Mouse (Mus musculus) ES-E14 (cell line): ENCODE results near the gene Plce1. TPM values are rescaled to one million over a fixed set of nuclear protein-coding genes. Genes with fewer than 3 reads are reported as not detected.

Source experiments
- DNase-seq: peaks from one replicate; pipeline ENCODE4 v3.0.0-alpha.2; 2013; ENCODE audit warnings: low read depth, low spot score
- H3K27ac ChIP-seq: 2 replicates; pipeline ENCODE4 v1.5.1; 2012; ENCODE audit warnings: low read depth, mild to moderate bottlenecking, low read length, moderate library complexity, mixed read lengths; ENCODE audit not compliant: poor library complexity, insufficient read depth, severe bottlenecking
- H3K36me3 ChIP-seq: 2 replicates; pipeline ENCODE4 v1.6.1; 2012; ENCODE audit warnings: mild to moderate bottlenecking, low read length, moderate library complexity, mixed read lengths; ENCODE audit not compliant: control insufficient read depth, poor library complexity, insufficient read depth, severe bottlenecking
- H3K4me1 ChIP-seq, 2 experiments: fragments of 150-350 bp in 1 of 2; sonication (generic) in 1 of 2; 2 replicates each; pipeline ENCODE4 v1.6.1; 2012; ENCODE audit warnings: low read length in 2 of 2, mild to moderate bottlenecking in 1 of 2, mixed read lengths in 1 of 2; ENCODE audit not compliant: control insufficient read depth in 2 of 2, insufficient read depth in 2 of 2, poor library complexity in 1 of 2
- H3K4me3 ChIP-seq, 2 experiments: fragments of 150-350 bp in 1 of 2; sonication (generic) in 1 of 2; 2 replicates each; pipeline ENCODE4 v1.5.1; 2012; ENCODE audit warnings: low read length in 2 of 2, low read depth in 1 of 2, mild to moderate bottlenecking in 1 of 2, mixed read lengths in 1 of 2; ENCODE audit not compliant: insufficient read depth in 1 of 2, poor library complexity in 1 of 2, severe bottlenecking in 1 of 2
- H3K9ac ChIP-seq: 2 replicates; pipeline ENCODE4 v1.6.1; 2012; ENCODE audit warnings: low read depth, mild to moderate bottlenecking, low read length, mixed read lengths; ENCODE audit not compliant: poor library complexity, insufficient read depth, severe bottlenecking
- H3K9me3 ChIP-seq: fragments of 150-350 bp; sonication (generic); 2 replicates; pipeline ENCODE4 v1.6.1; 2012; ENCODE audit warnings: low read depth, mild to moderate bottlenecking, low read length; ENCODE audit not compliant: control insufficient read depth, insufficient read depth
- CHD2 ChIP-seq: IDR thresholded peaks from 2 replicates; pipeline ENCODE4 v1.6.1; 2014; ENCODE audit warnings: mild to moderate bottlenecking, low read depth, low read length, inconsistent platforms
- HCFC1 ChIP-seq: IDR thresholded peaks from 2 replicates; pipeline ENCODE4 v1.6.1; 2012; ENCODE audit warnings: low read length, inconsistent platforms, borderline replicate concordance; ENCODE audit not compliant: insufficient read depth
- MAFK ChIP-seq: IDR thresholded peaks from 2 replicates; pipeline ENCODE4 v1.6.1; 2014; ENCODE audit warnings: mild to moderate bottlenecking, low read depth, low read length, inconsistent platforms; ENCODE audit not compliant: insufficient read depth
- ZC3H11A ChIP-seq: IDR thresholded peaks from 2 replicates; pipeline ENCODE4 v1.6.1; 2012; ENCODE audit warnings: low read depth, mild to moderate bottlenecking, inconsistent platforms, low read length, borderline replicate concordance
- ZNF384 ChIP-seq: IDR thresholded peaks from 2 replicates; pipeline ENCODE4 v1.6.1; 2012; ENCODE audit warnings: low read depth, low read length, inconsistent platforms
- in situ Hi-C, 2 experiments: fragments of 600-800 bp; cut with MboI; formaldehyde crosslinking; loops; one replicate each; pipeline ENCODE4 v1.15.1; 2025; ENCODE audit warnings: low sequenced_read_pairs in 2 of 2, inconsistent platforms in 1 of 2; ENCODE audit not compliant: unreplicated experiment in 2 of 2
- total RNA-seq: library from RNA; depleted of rRNA; stranded (reverse); fragments of 300-350 nt; gene quantifications from 2 replicates; pipeline ENCODE4 v1.2.3, GENCODE M21; 2012

Plce1 gene
- total RNA-seq, 1 experiment: 2.2 TPM

GRCm38 (mm10) chr19:38746492-38747014, 265.6 kb downstream of the Plce1 start:
- in situ Hi-C loops: no loop called here
- no peak overlapping the region for H3K27ac ChIP-seq
- no peak overlapping the region for H3K4me3 ChIP-seq
- no peak for TF ChIP-seq MAFK
- no peak for TF ChIP-seq ZC3H11A
- TF ChIP-seq HCFC1: no peak
- no peak for TF ChIP-seq ZNF384
- no peak for TF ChIP-seq CHD2
- no peak for DNase-seq
- no peak overlapping the region for H3K9ac ChIP-seq
- no peaks in the 10 kb centered on the region for H3K36me3 ChIP-seq
- no peaks in the 10 kb centered on the region for H3K9me3 ChIP-seq
- no peaks in the 10 kb centered on the region for H3K4me1 ChIP-seq

GRCm38 (mm10) chr19:38750192-38750591, 269.3 kb downstream of the Plce1 start:
- no peaks in the 10 kb centered on the region for H3K36me3 ChIP-seq
- in situ Hi-C loops: loop anchor here in 1 of 2 experiments (25.0 kb wide), 1 partner anchor 313 kb away; no protein-coding TSS in a partner anchor
- no peak for DNase-seq
- TF ChIP-seq HCFC1 (no peak), CHD2 (no peak), ZNF384 (no peak), MAFK (no peak), ZC3H11A (no peak)
- no peaks in the 10 kb centered on the region for H3K4me1 ChIP-seq
- no peak overlapping the region for H3K27ac ChIP-seq
- no peak overlapping the region for H3K9ac ChIP-seq
- H3K4me3 ChIP-seq: no peak overlapping the region
- H3K9me3 ChIP-seq: no peaks in the 10 kb centered on the region

GRCm38 (mm10) chr19:38757161-38757560, 276.3 kb downstream of the Plce1 start:
- Histone ChIP-seq H3K36me3 (no peaks in the 10 kb centered on the region), H3K4me3 (no peak overlapping the region), H3K4me1 (0 out of 4 replicates have a peak, but pooled peaks cover 0 to 3% of the 10 kb centered on the region in 2 experiments), H3K9ac (no peak overlapping the region), H3K9me3 (no peaks in the 10 kb centered on the region), H3K27ac (no peak overlapping the region)
- TF ChIP-seq MAFK (no peak), ZNF384 (no peak), HCFC1 (no peak), CHD2 (no peak), ZC3H11A (no peak)
- no peak for DNase-seq
- in situ Hi-C loops: loop anchor here in 1 of 2 experiments (25.0 kb wide), 1 partner anchor 320 kb away; no protein-coding TSS in a partner anchor

GRCm38 (mm10) chr19:38758056-38758455, 277.1 kb downstream of the Plce1 start:
- Histone ChIP-seq H3K4me3 (no peak overlapping the region), H3K4me1 (0 out of 4 replicates have a peak, but pooled peaks cover 0 to 3% of the 10 kb centered on the region in 2 experiments), H3K9me3 (no peaks in the 10 kb centered on the region), H3K27ac (no peak overlapping the region), H3K36me3 (no peaks in the 10 kb centered on the region), H3K9ac (no peak overlapping the region)
- DNase-seq: peak; percentile 24
- in situ Hi-C loops: loop anchor here in 1 of 2 experiments (25.0 kb wide), 1 partner anchor 321 kb away; no protein-coding TSS in a partner anchor
- TF ChIP-seq ZNF384 (no peak), MAFK (no peak), HCFC1 (no peak), CHD2 (no peak), ZC3H11A (no peak)
